ENCODE assay signal across 12 mouse cellular contexts in genomic region chr6:113908066-113908465, GRCm38 (mm10).
DNase-seq lines count a peak whose midpoint lies in the region; TF ChIP-seq lines count a peak whose summit lies in the region.
"Had no signal": no experiment of that assay in that cellular context is flagged by ENCODE, and none has a peak within 500 bp of the region (broad histone marks: within the 10 kb centered on the region; RNA-seq: fewer than 3 reads in every experiment).

No protein-coding gene starts in this region.

- H3K27ac ChIP-seq in left cerebral cortex, adult 2 months: peak overlapping the region; percentile 1; the same call in 1 of the 2 replicates
- H3K27ac ChIP-seq: embryonic facial prominence, embryonic 13.5 days; limb, embryonic 12.5 days; midbrain, embryonic 12.5 days had no signal

- DNase-seq in gastrocnemius, adult 18-20 months (ENCODE audit: low spot score): peak; percentile 2
- DNase-seq in gastrocnemius, postnatal 25 days: no peak
- DNase-seq in left cerebral cortex, adult 2 months (ENCODE audit: extremely low spot score in 1 of 2, low spot score in 2 of 2): no peak
- DNase-seq in left cerebral cortex, adult 18-20 months (ENCODE audit: low spot score in 2 of 2): no peak
- no peak for DNase-seq in brain, embryonic 14.5 days (ENCODE audit: low read depth)
- DNase-seq in embryo, embryonic 10.5 days (ENCODE audit: low spot score): peak; percentile 13
- no peak for DNase-seq in thymus, postnatal 0 days (ENCODE audit: low spot score)
- DNase-seq in urinary bladder, postnatal 36 days (ENCODE audit: low spot score in 2 of 2): no peak
- DNase-seq: adrenal gland, postnatal 36 days had no signal

- intact Hi-C loops in left cerebral cortex, adult 2 months (cut with DNase I): no loop called here

- no peak overlapping the region for H3K4me3 ChIP-seq in left cerebral cortex, adult 2 months
- H3K4me3 ChIP-seq: embryonic facial prominence, embryonic 13.5 days; limb, embryonic 12.5 days; midbrain, embryonic 12.5 days had no signal

- no peak for TF ChIP-seq POLR2A in brain, embryonic 14.5 days (IDR thresholded peaks at IDR 0.05; ENCODE audit: borderline replicate concordance, extremely low read depth, insufficient read depth, insufficient read length, poor library complexity, severe bottlenecking)

- peak; percentile 51 for TF ChIP-seq CTCF in left cerebral cortex, adult 2 months (IDR thresholded peaks at IDR 0.05)
- peak; percentile 51; the same call in 1 of the 2 replicates for TF ChIP-seq CTCF in brain, embryonic 14.5 days (IDR thresholded peaks at IDR 0.05; ENCODE audit: borderline replicate concordance, extremely low read depth, insufficient read depth, insufficient read length)

Comparison
In these comparisons a context has a peak if more than half of its experiments do, and no peak if none do; other contexts are left out.
1. DNase-seq: peak in gastrocnemius, adult 18-20 months (single experiment) and embryo, embryonic 10.5 days (single experiment); none in gastrocnemius, postnatal 25 days (single experiment), left cerebral cortex, adult 2 months (0 of 2), left cerebral cortex, adult 18-20 months (0 of 2), brain, embryonic 14.5 days (single experiment), thymus, postnatal 0 days (single experiment) and urinary bladder, postnatal 36 days (0 of 2).